Mouse (Mus musculus) ES-CJ7 (cell line): ENCODE data around the gene Ctnnbl1.

Source experiments
- DNase-seq: peaks from one replicate; pipeline ENCODE4 v3.0.0; 2011; ENCODE audit warnings: low read depth, low spot score

The Ctnnbl1 gene

DNA sequence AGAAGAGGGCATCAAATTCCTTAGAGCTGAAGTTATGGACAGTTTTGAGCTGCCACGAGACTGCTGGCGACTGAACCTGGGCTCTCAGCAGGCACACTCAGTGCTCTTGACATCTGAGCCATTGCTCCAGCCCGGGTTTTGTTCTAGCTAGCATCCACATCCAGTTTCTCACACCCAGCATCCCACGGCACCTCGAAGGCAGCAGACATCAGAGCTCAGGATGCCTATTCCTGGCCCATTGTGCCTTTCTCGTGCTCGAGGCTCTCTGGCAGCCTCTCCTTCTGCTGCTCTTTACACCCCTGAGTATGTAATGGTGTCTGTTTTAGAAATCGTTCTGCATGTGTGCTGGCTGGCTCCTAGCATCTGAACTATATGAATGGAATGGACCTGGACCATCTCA is 13.3 kb downstream of the Ctnnbl1 start:
- no peak for DNase-seq

DNA sequence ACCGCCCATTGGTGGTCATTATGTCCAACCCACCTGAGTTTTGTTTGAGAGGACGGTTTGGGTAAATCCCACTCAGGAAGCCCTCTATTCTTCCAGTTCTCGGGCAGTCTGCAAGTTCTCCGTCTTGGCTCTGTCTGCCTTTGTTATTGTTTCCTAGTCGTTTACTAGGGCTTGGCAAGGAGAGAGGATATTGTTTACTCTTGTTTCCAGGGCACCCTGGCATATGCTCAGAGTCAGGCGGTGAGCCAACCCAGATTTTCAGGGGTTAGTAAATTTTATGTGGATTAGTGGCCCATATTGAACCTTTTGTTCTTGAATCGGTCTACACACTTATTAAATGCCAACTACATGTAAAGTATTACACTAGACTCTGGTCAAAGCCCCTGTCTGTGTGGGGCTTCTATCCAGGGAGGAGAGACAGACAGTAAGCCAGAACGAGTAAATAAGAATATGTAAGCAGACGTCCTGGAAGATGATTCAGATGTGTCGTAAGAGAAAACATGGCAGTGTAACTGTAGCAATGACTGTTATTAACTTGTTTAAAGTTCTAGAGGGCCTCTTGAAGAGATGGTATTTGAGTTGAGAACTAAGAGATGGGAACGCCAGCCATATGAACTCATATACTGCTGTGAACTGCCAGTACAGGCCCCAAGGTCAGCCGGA is 13.9 kb downstream of the Ctnnbl1 start:
- no peak for DNase-seq

DNA sequence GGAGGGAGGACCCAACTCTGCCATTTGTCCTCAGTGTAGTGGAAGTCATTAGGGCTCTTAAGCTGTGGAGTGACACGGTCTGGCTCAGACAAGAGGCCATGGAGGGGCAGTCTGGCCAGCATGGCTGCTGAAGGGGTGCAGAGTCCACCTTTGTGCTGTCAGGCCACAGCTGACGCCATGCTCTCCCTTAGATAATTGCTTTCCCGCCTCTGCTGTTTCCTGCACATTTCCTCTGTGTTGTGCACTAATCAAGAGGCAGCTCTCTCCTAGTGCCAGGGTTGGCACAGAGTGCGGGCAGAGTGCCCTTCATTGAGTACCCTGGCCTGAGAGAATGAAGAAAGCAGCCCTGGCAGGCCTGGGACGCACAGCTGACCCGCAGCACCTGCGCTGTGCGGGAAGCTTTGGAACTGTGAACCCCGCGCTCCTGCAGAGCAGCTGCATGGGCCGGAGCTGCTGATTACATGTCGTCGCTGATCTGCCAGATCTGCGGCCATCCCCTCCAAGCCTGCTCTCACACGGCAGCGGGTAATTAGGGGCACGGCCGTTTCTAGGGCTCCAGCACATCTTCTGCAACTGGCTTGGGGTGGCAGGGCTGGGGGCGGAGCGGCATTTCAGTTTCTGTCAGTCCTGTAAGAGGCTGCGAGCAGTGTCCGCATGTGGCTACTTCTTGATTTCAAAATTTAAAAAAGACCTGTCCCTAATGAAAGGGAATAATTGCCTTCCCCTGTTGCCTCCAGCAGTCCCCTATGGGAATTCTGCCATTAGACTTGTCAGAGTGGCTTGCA is 14.6 kb downstream of the Ctnnbl1 start:
- no peak for DNase-seq

- no peak for DNase-seq
Measured at GRCm38 (mm10) chr2:157752374-157752743, 15.2 kb downstream of the Ctnnbl1 start.

DNA sequence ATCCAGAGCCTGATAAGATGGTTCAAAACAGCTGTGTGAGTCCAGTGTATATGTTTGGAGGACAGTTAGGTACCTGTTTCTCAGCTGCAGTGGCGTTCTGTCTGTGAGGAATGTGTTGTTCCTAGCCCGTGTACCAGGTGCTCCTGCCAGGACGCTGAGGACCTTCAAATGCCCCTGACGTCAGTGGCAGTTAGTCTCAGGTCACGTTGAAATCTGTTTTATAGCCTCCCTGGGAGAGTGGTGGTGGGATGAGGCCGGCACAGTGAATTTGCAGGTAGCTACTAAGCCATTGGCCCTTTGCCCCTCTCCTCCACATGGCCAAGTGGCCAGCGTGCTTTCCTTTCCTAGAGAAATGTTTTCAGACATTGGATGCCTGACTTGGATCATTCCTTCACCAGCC is 18.6 kb downstream of the Ctnnbl1 start:
- no peak for DNase-seq

DNA sequence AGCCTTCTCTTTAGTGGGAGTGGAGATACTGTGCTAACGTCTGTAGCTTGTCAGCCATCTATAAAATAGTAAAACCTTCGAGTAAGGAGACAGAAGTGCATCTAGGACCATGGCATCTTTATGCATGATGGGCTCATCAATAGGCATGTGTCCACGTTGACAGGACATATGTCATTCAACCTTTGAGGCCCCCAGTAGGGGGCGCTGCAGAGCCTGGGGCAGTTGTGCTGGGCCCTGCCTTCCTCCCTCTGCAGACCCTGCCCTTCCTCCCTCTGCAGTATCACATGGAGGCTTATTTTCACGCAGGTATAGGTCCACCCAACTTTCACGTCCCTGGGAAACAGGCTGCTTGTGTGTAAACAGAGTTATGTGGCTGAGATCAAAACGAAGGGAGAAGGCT is 19.0 kb downstream of the Ctnnbl1 start:
- no peak for DNase-seq

GRCm38 (mm10) chr2:157758395-157758794 is 21.2 kb downstream of the Ctnnbl1 start:
- DNase-seq: no peak

- DNase-seq: no peak
Measured at GRCm38 (mm10) chr2:157759717-157760116, 22.5 kb downstream of the Ctnnbl1 start.

DNA sequence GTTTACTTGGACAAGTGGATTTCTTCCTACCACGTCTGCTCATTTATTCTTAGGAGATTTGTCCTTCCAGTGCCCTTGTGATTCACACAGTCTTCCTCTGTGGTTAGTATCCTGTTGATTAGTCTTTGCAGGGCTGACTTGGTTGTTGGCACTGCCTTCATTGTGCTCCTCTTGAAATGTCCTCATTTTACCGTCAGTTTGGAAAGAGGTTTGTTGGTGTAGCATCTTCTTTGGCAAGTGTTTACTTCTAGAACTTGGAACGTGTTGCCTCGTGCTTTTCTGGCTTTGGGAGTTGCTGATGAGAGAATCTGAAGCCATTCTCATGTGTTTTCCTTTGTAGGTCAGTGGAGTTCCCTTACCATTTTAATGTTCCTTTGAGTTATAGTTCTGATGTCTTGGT is 25.7 kb downstream of the Ctnnbl1 start:
- no peak for DNase-seq

GRCm38 (mm10) chr2:157766591-157766990 is 29.4 kb downstream of the Ctnnbl1 start:
- DNase-seq: no peak

DNA sequence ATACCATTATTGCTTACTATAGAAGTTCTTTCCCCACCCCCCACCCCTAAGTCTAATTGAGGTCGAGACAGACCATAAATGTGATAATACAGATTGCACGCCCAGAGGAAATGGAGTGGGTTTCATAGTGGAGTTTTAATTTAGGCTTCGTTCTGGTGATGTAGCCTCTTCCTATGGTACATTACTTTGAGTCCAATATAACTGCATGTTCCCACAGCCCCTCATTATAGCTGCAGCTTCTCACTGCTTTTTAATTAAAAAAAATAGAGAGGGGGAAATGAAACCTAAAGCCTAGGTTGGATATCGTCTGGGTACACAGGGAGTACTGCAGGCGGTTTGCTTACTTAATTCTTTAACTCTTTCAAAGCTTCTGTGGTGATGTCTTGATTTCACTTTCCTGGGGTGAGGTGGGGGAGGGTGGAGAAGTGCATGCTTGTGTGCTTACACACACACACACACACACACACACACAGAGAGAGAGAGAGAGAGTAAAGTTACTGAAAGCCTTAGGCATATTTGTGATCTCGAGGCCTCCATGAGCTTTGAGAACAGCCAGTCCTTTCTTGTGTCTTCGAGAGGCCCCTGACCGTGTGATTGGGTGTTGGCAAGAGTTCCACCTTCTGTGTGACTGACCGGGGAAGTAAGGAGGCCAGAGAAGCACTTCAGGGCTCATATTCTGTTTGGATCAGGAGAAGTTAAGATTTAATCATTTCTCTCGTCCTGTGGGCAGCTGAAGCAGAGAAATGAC is 31.7 kb downstream of the Ctnnbl1 start:
- no peak for DNase-seq

DNA sequence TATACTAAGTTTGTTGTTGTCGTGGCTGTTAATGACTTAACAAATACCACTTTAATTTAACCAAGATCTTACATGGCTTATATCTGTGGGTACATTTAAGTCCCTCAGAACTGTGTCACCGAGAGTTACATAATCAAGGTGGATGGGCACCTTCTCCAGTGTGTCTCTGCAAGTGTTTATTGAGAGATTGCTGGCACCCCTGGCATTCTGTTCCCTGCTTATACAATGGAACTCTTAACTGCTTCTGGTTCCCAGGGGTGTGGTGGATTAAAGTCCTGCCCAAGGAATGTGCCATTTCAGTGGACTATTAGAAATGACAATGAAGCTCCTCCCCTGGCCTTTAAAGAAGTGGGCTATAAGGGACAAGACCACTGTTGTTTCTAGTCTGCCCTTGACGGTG is 33.6 kb downstream of the Ctnnbl1 start:
- no peak for DNase-seq

DNA sequence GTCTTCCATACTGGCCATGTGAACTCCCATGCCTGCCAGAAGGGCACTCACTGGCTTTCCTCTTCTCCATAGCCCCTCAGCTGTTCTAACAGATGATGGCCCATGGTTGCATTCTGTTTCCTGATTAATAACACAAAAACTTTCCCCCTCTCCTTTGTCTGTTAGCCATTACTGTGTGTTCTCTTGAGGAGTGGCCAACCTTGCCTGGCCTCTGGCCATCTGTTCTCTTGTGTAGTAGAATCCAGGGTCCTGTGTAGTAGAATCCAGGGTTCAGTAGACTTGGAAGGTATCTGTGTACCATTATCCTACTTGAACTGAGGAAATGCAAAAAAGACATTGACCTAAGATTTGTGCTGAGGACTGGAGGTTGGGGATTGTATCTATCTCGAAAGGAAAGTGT is 36.5 kb downstream of the Ctnnbl1 start:
- no peak for DNase-seq

- DNase-seq: no peak
Measured at GRCm38 (mm10) chr2:157775957-157776356, 38.8 kb downstream of the Ctnnbl1 start.

DNA sequence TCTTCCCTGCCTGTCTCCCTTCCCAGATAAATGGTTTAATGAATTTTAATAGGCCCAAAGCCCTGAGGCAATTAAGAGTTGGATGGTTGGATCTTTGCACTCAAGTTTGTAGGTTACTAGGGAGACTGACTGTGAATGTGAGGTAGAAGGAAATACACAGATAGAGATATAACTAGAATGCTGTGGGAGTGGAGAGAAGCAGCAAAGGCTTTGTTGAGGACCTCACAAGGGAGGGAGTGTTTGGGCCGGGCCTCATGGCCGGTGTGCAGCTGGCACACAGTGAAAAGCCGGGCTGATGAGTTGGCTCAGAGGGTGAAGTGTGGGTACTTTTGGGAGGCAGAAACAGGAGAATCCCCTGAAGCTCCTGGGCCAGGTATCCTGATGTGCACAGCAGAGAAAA is 43.8 kb downstream of the Ctnnbl1 start:
- DNase-seq: no peak

DNA sequence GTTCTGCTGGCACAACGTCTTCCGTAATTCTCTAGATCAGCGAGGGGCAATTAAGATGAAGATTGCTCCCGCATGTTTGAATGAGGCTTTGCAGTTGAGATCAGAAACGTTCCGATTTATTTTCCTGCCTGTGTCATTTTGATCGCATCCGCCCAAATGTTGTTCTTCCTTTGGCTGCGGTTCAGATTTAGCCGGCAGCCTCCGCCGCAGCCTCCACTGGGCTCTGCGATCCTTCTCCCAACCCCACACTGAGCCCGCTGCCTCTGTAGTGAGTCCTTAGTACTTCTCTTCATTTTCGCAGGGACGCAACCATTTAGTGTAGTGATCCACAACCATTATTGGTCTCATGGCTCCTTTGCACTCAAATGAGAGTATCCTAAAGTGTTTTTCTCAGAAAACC is 46.0 kb downstream of the Ctnnbl1 start:
- no peak for DNase-seq

DNA sequence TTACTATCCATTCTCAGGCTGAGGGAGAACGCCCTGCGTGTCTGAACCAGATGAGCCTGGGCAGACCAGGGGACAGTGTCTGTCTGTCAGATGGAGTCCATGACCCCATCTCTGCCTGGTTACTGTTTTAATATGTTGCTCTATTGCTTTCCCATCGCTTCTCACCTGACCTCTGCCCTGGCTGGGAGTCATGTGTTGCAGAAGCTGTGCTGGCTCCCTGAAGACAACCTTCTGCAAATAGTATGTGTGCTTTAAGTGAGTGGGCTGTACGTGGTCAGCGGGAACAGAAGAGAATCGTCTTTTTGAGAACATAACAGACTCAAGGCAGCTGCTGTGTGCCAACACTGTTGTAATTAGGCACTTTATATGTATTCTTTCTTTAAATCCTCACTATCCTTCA is 47.0 kb downstream of the Ctnnbl1 start:
- DNase-seq: no peak

GRCm38 (mm10) chr2:157784647-157785046 is 47.4 kb downstream of the Ctnnbl1 start:
- DNase-seq: no peak

GRCm38 (mm10) chr2:157789226-157789625 is 52.0 kb downstream of the Ctnnbl1 start:
- DNase-seq: no peak

GRCm38 (mm10) chr2:157790836-157791495 is 53.8 kb downstream of the Ctnnbl1 start:
- no peak for DNase-seq

GRCm38 (mm10) chr2:157791528-157792162 is 54.4 kb downstream of the Ctnnbl1 start:
- no peak for DNase-seq
